Mouse (Mus musculus) urinary bladder, postnatal 0 days (tissue): Measurements from ENCODE around the gene Pum2. TPM values are rescaled to one million over a fixed set of nuclear protein-coding genes. Genes with fewer than 3 reads are reported as not detected.

ENCODE experiments used
- polyA plus RNA-seq: library from polyadenylated mRNA; unstranded; fragments of >200 nt; fragmentation: Nextera tagmentation; extraction: Ambion mirVana; gene quantifications from 2 replicates; pipeline ENCODE4 v1.2.1, GENCODE M21; 2015

Pum2 gene
- 20.4 and 23.4 TPM in 2 replicates for polyA plus RNA-seq

GRCm38 (mm10) chr12:8673974-8674306 lies at the start of gene Pum2:
Gene Pum2 (plus strand): TSS chr12:8674134.

GRCm38 (mm10) chr12:8770946-8771843 lies 97.3 kb downstream of the Pum2 start, which contains the start of gene Sdc1:
Gene Sdc1 (plus strand): TSS chr12:8771323.

Other genes starting within 250 kb of the Pum2 start
- gene Rhob, start 174.1 kb upstream of the Pum2 start, polyA plus RNA-seq = 55.4 and 61.0 TPM in 2 replicates
- not detected in 2 replicates for gene Slc7a15, start 75.1 kb upstream of the Pum2 start, polyA plus RNA-seq
- 101 and 102 TPM in 2 replicates for gene Sdc1, start 97.2 kb downstream of the Pum2 start, polyA plus RNA-seq
- 535 and 645 TPM in 2 replicates for gene Laptm4a, start 247.5 kb downstream of the Pum2 start, polyA plus RNA-seq